Mouse (Mus musculus) heart, adult 2 months (tissue): ENCODE measurements around the gene Eif5a. TPM values are rescaled to one million over a fixed set of nuclear protein-coding genes. Genes with fewer than 3 reads are reported as not detected.

ENCODE experiments used
- DNase-seq, 2 experiments: peaks; one replicate each; pipeline ENCODE4 v3.0.0; 2021
- H3K27ac ChIP-seq: fragments of 200-600 bp; 2 replicates; pipeline ENCODE4 v1.8.1; 2022
- H3K27me3 ChIP-seq: fragments of 200-500 bp; 2 replicates; pipeline ENCODE4 v1.6.1; 2012; ENCODE audit warnings: mild to moderate bottlenecking, low read length, inconsistent platforms, mixed read lengths; ENCODE audit not compliant: control insufficient read depth, insufficient read depth
- H3K36me3 ChIP-seq: fragments of 200-500 bp; 2 replicates; pipeline ENCODE4 v1.6.1; 2012; ENCODE audit warnings: low read length, inconsistent platforms; ENCODE audit not compliant: control insufficient read depth, insufficient read depth
- H3K4me1 ChIP-seq: fragments of 200-500 bp; 2 replicates; pipeline ENCODE4 v1.6.1; 2011; ENCODE audit warnings: low read length; ENCODE audit not compliant: control insufficient read depth, insufficient read depth
- H3K4me3 ChIP-seq: fragments of 200-600 bp; 2 replicates; pipeline ENCODE4 v1.8.1; 2022
- H3K79me2 ChIP-seq: fragments of 200-500 bp; replicated peaks from 2 replicates; pipeline ENCODE4 v1.6.1; 2012; ENCODE audit warnings: mild to moderate bottlenecking, inconsistent platforms, low read length, moderate library complexity, mixed read lengths; ENCODE audit not compliant: control insufficient read depth, insufficient read depth
- H3K9ac ChIP-seq: fragments of 200-500 bp; 2 replicates; pipeline ENCODE4 v1.6.1; 2012; ENCODE audit warnings: low read depth, mild to moderate bottlenecking, control low read depth, inconsistent platforms, low read length, mixed read lengths
- CTCF ChIP-seq: fragments of 200-600 bp; IDR thresholded peaks from 2 replicates; pipeline ENCODE4 v1.8.1; 2022; ENCODE audit warnings: antibody characterized with exemption, mild to moderate bottlenecking, moderate library complexity
- EP300 ChIP-seq: fragments of 200-500 bp; IDR thresholded peaks from 2 replicates; pipeline ENCODE4 v1.6.1; 2011; ENCODE audit warnings: low read depth, low read length, control low read depth; ENCODE audit not compliant: insufficient read depth
- POLR2A ChIP-seq: fragments of 200-500 bp; IDR thresholded peaks from 2 replicates; pipeline ENCODE4 v1.6.1; 2011; ENCODE audit warnings: mild to moderate bottlenecking, low read depth, low read length, control low read depth; ENCODE audit not compliant: insufficient read depth
- WGBS: fragments of 180-500 bp; shearing (Covaris S2); methylation state at CpG from one replicate; pipeline ENCODE4 v1.1.7; 2018; 5-methylcytosine and 5-hydroxymethylcytosine counted together
- intact Hi-C: fragments of 180-260 bp; cut with DNase I; formaldehyde crosslinking; loops from one replicate; pipeline ENCODE4 v1.15.1; 2025
- microRNA-seq, 2 experiments: library from miRNA; unstranded; fragments of <30 nt; microRNA quantifications; one replicate each; pipeline ENCODE4 v1.2.0; 2021
- polyA plus RNA-seq: library from polyadenylated mRNA; depleted of rRNA; stranded (reverse); fragments of >200 nt; gene quantifications from 2 replicates; pipeline ENCODE4 v1.2.3, GENCODE M21; 2012; rRNA removed
- total RNA-seq, 2 experiments: library from RNA; stranded (reverse); gene quantifications; 2 replicates each; pipeline ENCODE4 v1.2.3; 2021

Gene Eif5a
- total and polyA plus RNA-seq, 3 experiments = 360 to 444 (median 397) TPM

DNA sequence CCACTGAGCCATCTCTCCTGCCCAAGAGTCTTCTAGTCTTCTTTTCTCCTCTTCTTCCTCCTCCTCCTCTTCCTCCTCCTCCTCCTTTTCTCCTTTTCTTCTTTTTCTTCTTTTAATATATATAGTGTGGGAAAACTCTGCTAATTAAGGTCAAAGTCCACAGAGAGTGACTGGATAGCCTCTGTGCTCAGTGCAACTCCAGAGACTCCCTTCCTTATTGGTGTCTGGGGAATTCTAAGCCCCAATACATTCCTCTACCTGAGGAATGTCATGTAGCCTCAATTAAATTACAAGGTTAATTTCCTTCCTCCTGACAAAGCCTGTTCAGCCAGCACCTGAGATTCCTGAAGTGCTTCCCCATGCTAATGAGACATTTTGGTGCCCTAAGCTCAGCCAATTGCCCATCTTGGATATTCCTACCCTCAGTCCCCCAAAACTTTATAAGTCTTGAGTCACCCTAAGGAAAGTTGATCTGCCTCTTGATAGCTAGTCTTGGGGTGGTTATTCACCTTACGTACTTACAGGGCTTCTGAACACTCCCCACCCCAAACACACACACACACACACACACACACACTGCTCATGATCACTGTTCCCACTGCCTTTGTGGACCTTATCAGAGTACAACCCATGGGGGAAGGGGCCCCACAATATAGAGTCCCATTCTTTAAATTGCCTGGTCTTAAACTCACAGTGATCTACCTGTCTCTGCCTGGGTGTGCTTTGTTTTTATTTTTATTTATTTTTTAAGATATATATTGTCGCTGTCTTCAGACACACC is 51.3 kb downstream of the Eif5a start:
- 86% methylated on average over 2 of the region's 2 CpGs for WGBS
- TF ChIP-seq CTCF = no peak
- no peak for TF ChIP-seq EP300
- TF ChIP-seq POLR2A = no peak
- Histone ChIP-seq H3K27me3 (no peaks in the 10 kb centered on the region), H3K79me2 (no peaks in the 10 kb centered on the region), H3K27ac (no peak overlapping the region), H3K36me3 (no peaks in the 10 kb centered on the region), H3K4me1 (0 out of 2 replicates have a peak, but pooled peaks cover 3% of the 10 kb centered on the region), H3K4me3 (no peak overlapping the region), H3K9ac (no peak overlapping the region)
- intact Hi-C loops = no loop called here
- DNase-seq = no peak

DNA sequence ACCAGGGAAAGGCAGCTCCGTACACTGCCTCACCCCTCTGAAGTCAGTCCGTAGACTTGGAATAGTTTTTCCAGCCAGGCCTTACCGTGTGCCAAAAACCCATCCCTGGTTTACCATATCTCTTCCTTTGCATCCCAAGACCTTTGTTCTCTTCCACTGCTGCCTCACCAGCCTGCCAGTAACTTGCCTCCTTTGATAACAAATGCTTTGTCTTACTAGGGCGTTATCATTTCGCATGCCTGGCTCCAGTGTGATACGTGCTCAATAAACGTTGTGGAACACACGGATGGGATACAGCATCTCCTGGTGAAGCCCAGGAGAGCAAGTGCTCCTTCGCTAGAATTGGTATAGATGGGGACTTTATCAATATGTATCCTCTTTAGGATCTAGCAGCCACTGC is 54.4 kb downstream of the Eif5a start:
- Histone ChIP-seq H3K79me2 (no peaks in the 10 kb centered on the region), H3K27me3 (no peaks in the 10 kb centered on the region), H3K9ac (no peak overlapping the region), H3K4me1 (peaks cover 7% of the 10 kb centered on the region), H3K36me3 (no peaks in the 10 kb centered on the region), H3K4me3 (no peak overlapping the region), H3K27ac (no peak overlapping the region)
- intact Hi-C loops = no loop called here
- no peak for TF ChIP-seq EP300
- no peak for TF ChIP-seq CTCF
- no peak for TF ChIP-seq POLR2A
- DNase-seq = no peak
- 36% methylated on average over 9 of the region's 9 CpGs for WGBS

Small RNA genes within 50 kb of the gene (microRNA-seq; reads per million reads assigned to microRNA genes)
- 0 to 0.56 reads per million in 2 experiments for gene Mir6924

Other genes with a start within 250 kb of the Eif5a start
Only the 30 nearest of the 38 such genes appear.
- 10 to 100 TPM; 25.3 to 30.4 TPM for gene Polr2a, start 163.3 kb downstream of the Eif5a start, total RNA-seq
- gene Polr2a, start 163.3 kb downstream of the Eif5a start, polyA plus RNA-seq = 15.6 and 20.2 TPM in 2 replicates
- not detected for gene Slc35g3, start 160.0 kb downstream of the Eif5a start, total RNA-seq
- gene Slc35g3, start 160.0 kb downstream of the Eif5a start, polyA plus RNA-seq = 0.35 TPM in 1 of 2 replicates, not detected in the other
- 10 to 100 TPM; 42.9 to 47.9 TPM for gene Zbtb4, start 156.0 kb downstream of the Eif5a start, total RNA-seq
- gene Zbtb4, start 156.0 kb downstream of the Eif5a start, polyA plus RNA-seq = 19.8 and 25.4 TPM in 2 replicates
- 1 to 10 TPM; 4.1 TPM for gene Chrnb1, start 126.0 kb downstream of the Eif5a start, total RNA-seq
- 10.3 and 16.4 TPM in 2 replicates for gene Chrnb1, start 126.0 kb downstream of the Eif5a start, polyA plus RNA-seq
- 1 to 10 TPM; 1.9 to 2.5 TPM for gene Fgf11, start 120.1 kb downstream of the Eif5a start, total RNA-seq
- gene Fgf11, start 120.1 kb downstream of the Eif5a start, polyA plus RNA-seq = 3.3 and 4.3 TPM in 2 replicates
- gene Tmem102, start 116.3 kb downstream of the Eif5a start, total RNA-seq = under 1 TPM; 0.25 to 0.29 TPM
- 0.44 and 0.47 TPM in 2 replicates for gene Tmem102, start 116.3 kb downstream of the Eif5a start, polyA plus RNA-seq
- gene Gm39566, start 106.7 kb downstream of the Eif5a start, total RNA-seq = not detected
- gene Gm39566, start 106.7 kb downstream of the Eif5a start, polyA plus RNA-seq = 0.02 and 0.09 TPM in 2 replicates
- not detected for gene Spem2, start 103.5 kb downstream of the Eif5a start, total RNA-seq
- gene Spem2, start 103.5 kb downstream of the Eif5a start, polyA plus RNA-seq = 0.15 and 0.20 TPM in 2 replicates
- not detected for gene Spem1, start 99.8 kb downstream of the Eif5a start, total RNA-seq
- 0.23 and 0.32 TPM in 2 replicates for gene Spem1, start 99.8 kb downstream of the Eif5a start, polyA plus RNA-seq
- 1 to 10 TPM; 3.4 to 5.0 TPM for gene Nlgn2, start 84.2 kb downstream of the Eif5a start, total RNA-seq
- 6.0 and 6.7 TPM in 2 replicates for gene Nlgn2, start 84.2 kb downstream of the Eif5a start, polyA plus RNA-seq
- 100 to 1,000 TPM; 214 to 254 TPM for gene Tmem256, start 83.4 kb downstream of the Eif5a start, total RNA-seq
- 308 and 350 TPM in 2 replicates for gene Tmem256, start 83.4 kb downstream of the Eif5a start, polyA plus RNA-seq
- 10 to 100 TPM; 21.2 to 22.4 TPM for gene Plscr3, start 75.6 kb downstream of the Eif5a start, total RNA-seq
- gene Plscr3, start 75.6 kb downstream of the Eif5a start, polyA plus RNA-seq = 45.3 and 48.3 TPM in 2 replicates
- gene Tnk1, start 63.2 kb downstream of the Eif5a start, total RNA-seq = not detected
- gene Tnk1, start 63.2 kb downstream of the Eif5a start, polyA plus RNA-seq = 0.20 and 0.68 TPM in 2 replicates
- not detected for gene Tmem95, start 43.9 kb downstream of the Eif5a start, total RNA-seq
- not detected in 2 replicates for gene Tmem95, start 43.9 kb downstream of the Eif5a start, polyA plus RNA-seq
- gene Kctd11, start 40.6 kb downstream of the Eif5a start, total RNA-seq = 1 to 10 TPM; 2.3 to 2.6 TPM
- 2.9 TPM in 2 replicates for gene Kctd11, start 40.6 kb downstream of the Eif5a start, polyA plus RNA-seq
- gene Acap1, start 26.4 kb downstream of the Eif5a start, total RNA-seq = 1 to 10 TPM in 1 of 2 experiments, under 1 TPM in 1; 0.65 to 1.1 TPM
- gene Acap1, start 26.4 kb downstream of the Eif5a start, polyA plus RNA-seq = 1.7 and 3.3 TPM in 2 replicates
- under 1 TPM; 0.23 to 0.34 TPM for gene 2810408A11Rik, start 21.0 kb downstream of the Eif5a start, total RNA-seq
- 0.15 and 0.41 TPM in 2 replicates for gene 2810408A11Rik, start 21.0 kb downstream of the Eif5a start, polyA plus RNA-seq
- 10 to 100 TPM; 42.6 to 47.1 TPM for gene Neurl4, start 20.9 kb downstream of the Eif5a start, total RNA-seq
- gene Neurl4, start 20.9 kb downstream of the Eif5a start, polyA plus RNA-seq = 31.5 and 54.1 TPM in 2 replicates
- gene Gps2, start 8.1 kb downstream of the Eif5a start, total RNA-seq = 10 to 100 TPM; 27.2 to 28.4 TPM
- gene Gps2, start 8.1 kb downstream of the Eif5a start, polyA plus RNA-seq = 53.9 and 63.9 TPM in 2 replicates
- gene Ybx2, start 13.8 kb upstream of the Eif5a start, total RNA-seq = 10 to 100 TPM; 16.7 to 22.6 TPM
- gene Ybx2, start 13.8 kb upstream of the Eif5a start, polyA plus RNA-seq = 64.2 and 66.2 TPM in 2 replicates
- gene Slc2a4, start 26.2 kb upstream of the Eif5a start, total RNA-seq = 100 to 1,000 TPM; 363 to 456 TPM
- gene Slc2a4, start 26.2 kb upstream of the Eif5a start, polyA plus RNA-seq = 516 and 737 TPM in 2 replicates
- not detected for gene Cldn7, start 42.8 kb upstream of the Eif5a start, total RNA-seq
- 0.50 and 3.5 TPM in 2 replicates for gene Cldn7, start 42.8 kb upstream of the Eif5a start, polyA plus RNA-seq
- 100 to 1,000 TPM; 143 to 144 TPM for gene Ctdnep1, start 59.2 kb upstream of the Eif5a start, total RNA-seq
- gene Ctdnep1, start 59.2 kb upstream of the Eif5a start, polyA plus RNA-seq = 138 and 190 TPM in 2 replicates
- 10 to 100 TPM; 39.0 to 42.2 TPM for gene Elp5, start 60.6 kb upstream of the Eif5a start, total RNA-seq
- 61.6 and 78.5 TPM in 2 replicates for gene Elp5, start 60.6 kb upstream of the Eif5a start, polyA plus RNA-seq
- 100 to 1,000 TPM; 284 to 340 TPM for gene Gabarap, start 69.2 kb upstream of the Eif5a start, total RNA-seq
- gene Gabarap, start 69.2 kb upstream of the Eif5a start, polyA plus RNA-seq = 469 and 750 TPM in 2 replicates
- 10 to 100 TPM; 18.1 to 22.8 TPM for gene Phf23, start 73.8 kb upstream of the Eif5a start, total RNA-seq
- 11.5 and 17.6 TPM in 2 replicates for gene Phf23, start 73.8 kb upstream of the Eif5a start, polyA plus RNA-seq
- gene Dvl2, start 78.6 kb upstream of the Eif5a start, total RNA-seq = 1 to 10 TPM; 4.1 to 4.9 TPM
- gene Dvl2, start 78.6 kb upstream of the Eif5a start, polyA plus RNA-seq = 6.1 and 7.4 TPM in 2 replicates
- gene Acadvl, start 93.5 kb upstream of the Eif5a start, total RNA-seq = 1,000 to 10,000 TPM; 1,139 to 1,355 TPM
- gene Acadvl, start 93.5 kb upstream of the Eif5a start, polyA plus RNA-seq = 701 and 889 TPM in 2 replicates
- gene Dlg4, start 95.0 kb upstream of the Eif5a start, total RNA-seq = 1 to 10 TPM; 5.2 to 5.7 TPM
- 6.9 and 9.8 TPM in 2 replicates for gene Dlg4, start 95.0 kb upstream of the Eif5a start, polyA plus RNA-seq
- gene Asgr1, start 132.1 kb upstream of the Eif5a start, total RNA-seq = not detected
- 0.50 TPM in 1 of 2 replicates, not detected in the other for gene Asgr1, start 132.1 kb upstream of the Eif5a start, polyA plus RNA-seq